Mouse (Mus musculus) spleen, adult 2 months (tissue): ENCODE results near the gene Ankrd39.

Source experiments
- CTCF ChIP-seq: fragments of 200-500 bp; IDR thresholded peaks from 2 replicates; pipeline ENCODE4 v1.5.1; 2011; ENCODE audit warnings: mild to moderate bottlenecking, inconsistent platforms; ENCODE audit not compliant: insufficient read depth, insufficient read length, insufficient replicate concordance; ENCODE audit errors: extremely low read depth
- POLR2A ChIP-seq: fragments of 200-500 bp; IDR thresholded peaks from 2 replicates; pipeline ENCODE4 v1.6.1; 2011; ENCODE audit warnings: low read depth, low read length, inconsistent platforms

- no peak for TF ChIP-seq CTCF
- no peak for TF ChIP-seq POLR2A
These were observed 44.2 kb upstream of the Ankrd39 start for GRCm38 (mm10) chr1:36591408-36591807.
